Mouse (Mus musculus) limb, embryonic 12.5 days (tissue): Measurements from ENCODE around the gene Inpp5a. TPM values are rescaled to one million over a fixed set of nuclear protein-coding genes. Genes with fewer than 3 reads are reported as not detected.

Source experiments
- ATAC-seq: fragments of 200-750 bp; cut with Nextera tagmentation; 2 replicates; pipeline ENCODE4 v1.8.0; 2017; ENCODE audit warnings: low read depth, moderate TSS enrichment; ENCODE audit not compliant: insufficient number of reproducible peaks, insufficient read depth, low FRiP score, low TSS enrichment
- H3K27ac ChIP-seq: fragments of 300-500 bp; sonication (generic); 2 replicates; pipeline ENCODE4 v1.5.1; 2016; ENCODE audit warnings: mild to moderate bottlenecking, moderate library complexity
- H3K27me3 ChIP-seq: fragments of 300-500 bp; sonication (generic); 2 replicates; pipeline ENCODE4 v1.6.1; 2016; ENCODE audit warnings: mild to moderate bottlenecking, moderate library complexity
- H3K36me3 ChIP-seq: fragments of 300-500 bp; sonication (generic); 2 replicates; pipeline ENCODE4 v1.6.1; 2016; ENCODE audit warnings: mild to moderate bottlenecking, moderate library complexity
- H3K4me1 ChIP-seq: fragments of 300-500 bp; sonication (generic); replicated peaks from 2 replicates; pipeline ENCODE4 v1.6.1; 2016
- H3K4me2 ChIP-seq: fragments of 300-500 bp; sonication (generic); 2 replicates; pipeline ENCODE4 v1.6.1; 2016; ENCODE audit warnings: mild to moderate bottlenecking, moderate library complexity
- H3K4me3 ChIP-seq: fragments of 300-500 bp; sonication (generic); replicated peaks from 2 replicates; pipeline ENCODE4 v1.5.1; 2016; ENCODE audit warnings: mild to moderate bottlenecking
- H3K9ac ChIP-seq: fragments of 300-500 bp; sonication (generic); replicated peaks from 2 replicates; pipeline ENCODE4 v1.6.1; 2016; ENCODE audit warnings: mild to moderate bottlenecking, moderate library complexity
- H3K9me3 ChIP-seq: fragments of 300-500 bp; sonication (generic); 2 replicates; pipeline ENCODE4 v1.6.1; 2016; ENCODE audit warnings: mild to moderate bottlenecking, moderate library complexity
- WGBS: fragments of 180-500 bp; shearing (Covaris S2); methylation state at CpG from one replicate; pipeline ENCODE4 v1.1.7; 2016; 5-methylcytosine and 5-hydroxymethylcytosine counted together
- polyA plus RNA-seq: library from polyadenylated mRNA; unstranded; fragments of >200 nt; fragmentation: Nextera tagmentation; extraction: Ambion mirVana; gene quantifications from 2 replicates; pipeline ENCODE4 v1.2.1, GENCODE M21; 2016

The Inpp5a gene
- polyA plus RNA-seq, 1 experiment from 2014 or later = 26.8 TPM

DNA sequence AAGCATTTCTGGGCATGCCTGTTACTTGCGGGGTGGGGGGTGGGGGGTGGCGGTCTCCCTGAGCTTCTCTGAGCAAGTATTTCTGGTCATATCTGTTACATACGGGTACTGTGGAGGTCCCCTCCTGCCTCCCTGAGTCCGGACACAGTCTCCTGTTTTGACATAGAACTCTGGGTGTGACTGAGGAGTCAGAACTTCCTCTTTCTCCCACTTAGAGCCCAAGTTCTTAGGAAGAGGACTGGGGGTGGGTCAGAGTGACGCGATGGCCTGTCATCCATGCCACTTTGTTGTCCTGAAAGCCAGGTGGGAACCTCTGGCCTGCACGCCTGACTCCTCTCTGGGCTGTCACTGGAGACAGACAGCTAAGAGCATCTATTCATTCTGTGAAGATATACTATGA is 11.5 kb upstream of the Inpp5a start:
- 78% methylated on average over 7 of the region's 7 CpGs for WGBS
- H3K4me3 ChIP-seq = no peak overlapping the region
- H3K27me3 ChIP-seq = no peaks in the 10 kb centered on the region
- H3K4me2 ChIP-seq = no peak overlapping the region
- no peaks in the 10 kb centered on the region; the same call in 1 of the 2 replicates for H3K4me1 ChIP-seq
- no peak overlapping the region for H3K9ac ChIP-seq
- no peaks in the 10 kb centered on the region for H3K36me3 ChIP-seq
- no peak for ATAC-seq
- H3K27ac ChIP-seq = no peak overlapping the region
- H3K9me3 ChIP-seq = no peaks in the 10 kb centered on the region

DNA sequence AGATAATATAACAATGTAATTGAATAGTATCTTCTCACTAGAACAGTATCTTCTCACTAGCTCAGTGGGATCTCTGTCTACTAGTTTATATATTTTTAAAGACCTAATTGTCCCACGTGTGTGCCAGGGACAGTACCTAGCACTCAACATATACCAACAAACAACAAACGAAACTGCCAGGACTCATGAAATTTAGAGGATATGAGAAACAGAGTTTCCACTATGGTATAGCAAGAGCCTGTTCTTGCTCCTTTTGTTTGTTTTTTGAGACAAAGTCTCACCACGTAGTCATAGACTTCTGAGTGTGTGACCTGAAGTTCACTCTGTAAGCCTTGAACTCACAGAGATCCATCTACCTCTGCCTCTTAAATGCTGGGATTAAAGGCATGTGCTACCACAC is 10.6 kb upstream of the Inpp5a start:
- Histone ChIP-seq H3K36me3 (no peaks in the 10 kb centered on the region), H3K4me2 (no peak overlapping the region), H3K4me3 (no peak overlapping the region), H3K4me1 (no peaks in the 10 kb centered on the region; the same call in 1 of the 2 replicates), H3K27ac (no peak overlapping the region), H3K9ac (no peak overlapping the region), H3K27me3 (no peaks in the 10 kb centered on the region), H3K9me3 (no peaks in the 10 kb centered on the region)
- WGBS = 86% methylated on average over 3 of the region's 3 CpGs
- ATAC-seq = no peak

- Histone ChIP-seq H3K9ac (no peak overlapping the region), H3K4me3 (no peak overlapping the region), H3K9me3 (no peaks in the 10 kb centered on the region), H3K27me3 (no peaks in the 10 kb centered on the region), H3K4me2 (no peak overlapping the region), H3K36me3 (no peaks in the 10 kb centered on the region), H3K4me1 (no peaks in the 10 kb centered on the region; the same call in 1 of the 2 replicates), H3K27ac (no peak overlapping the region)
- 44% methylated on average over 2 of the region's 2 CpGs for WGBS
- ATAC-seq = no peak
Measured at GRCm38 (mm10) chr7:139379745-139380144, 9.2 kb upstream of the Inpp5a start.

- no peaks in the 10 kb centered on the region for H3K9me3 ChIP-seq
- no peaks in the 10 kb centered on the region for H3K27me3 ChIP-seq
- no peak for ATAC-seq
- no peak overlapping the region for H3K27ac ChIP-seq
- H3K4me3 ChIP-seq = no peak overlapping the region
- H3K36me3 ChIP-seq = no peaks in the 10 kb centered on the region
- H3K4me1 ChIP-seq = no peaks in the 10 kb centered on the region; the same call in 1 of the 2 replicates
- H3K4me2 ChIP-seq = no peak overlapping the region
- 68% methylated on average over 4 of the region's 4 CpGs for WGBS
- no peak overlapping the region for H3K9ac ChIP-seq
Measured at GRCm38 (mm10) chr7:139380225-139380624, 8.7 kb upstream of the Inpp5a start.

GRCm38 (mm10) chr7:139381877-139382276 is 7.0 kb upstream of the Inpp5a start:
- 89% methylated on average over 2 of the region's 2 CpGs for WGBS
- no peaks in the 10 kb centered on the region for H3K9me3 ChIP-seq
- H3K4me3 ChIP-seq = no peak overlapping the region
- no peak for ATAC-seq
- H3K36me3 ChIP-seq = no peaks in the 10 kb centered on the region
- H3K4me2 ChIP-seq = no peak overlapping the region
- H3K4me1 ChIP-seq = no peaks in the 10 kb centered on the region; the same call in 1 of the 2 replicates
- H3K27ac ChIP-seq = no peak overlapping the region
- no peak overlapping the region for H3K9ac ChIP-seq
- H3K27me3 ChIP-seq = no peaks in the 10 kb centered on the region

DNA sequence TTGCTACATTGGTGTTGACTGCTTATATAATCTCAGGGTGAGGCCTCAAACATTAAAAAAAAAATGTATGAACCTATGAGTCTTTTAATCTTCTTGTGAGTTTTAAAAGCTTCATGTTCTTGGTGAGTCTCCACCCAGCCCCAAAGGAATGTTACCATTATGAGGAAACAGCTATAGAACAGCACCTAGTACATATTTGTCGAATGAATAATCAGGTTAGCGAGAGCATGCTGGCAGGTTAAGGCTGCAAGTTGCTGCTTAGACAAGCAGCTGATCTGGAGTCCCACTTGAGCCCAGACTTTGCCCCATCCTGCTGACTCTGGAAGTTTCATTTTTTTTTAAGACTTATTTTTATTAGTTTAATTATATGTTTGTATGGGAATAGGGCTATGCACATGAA is 6.1 kb upstream of the Inpp5a start:
- Histone ChIP-seq H3K27me3 (no peaks in the 10 kb centered on the region), H3K36me3 (no peaks in the 10 kb centered on the region), H3K4me3 (no peak overlapping the region), H3K9me3 (no peaks in the 10 kb centered on the region), H3K4me2 (no peak overlapping the region), H3K4me1 (peaks cover 2% of the 10 kb centered on the region), H3K27ac (no peak overlapping the region), H3K9ac (no peak overlapping the region)
- 82% methylated on average over 2 of the region's 2 CpGs for WGBS
- no peak for ATAC-seq

- Histone ChIP-seq H3K9ac (no peak overlapping the region), H3K4me3 (no peak overlapping the region), H3K4me2 (no peak overlapping the region), H3K9me3 (no peaks in the 10 kb centered on the region), H3K4me1 (peaks cover 6% of the 10 kb centered on the region), H3K27me3 (no peaks in the 10 kb centered on the region), H3K27ac (no peak overlapping the region), H3K36me3 (no peaks in the 10 kb centered on the region)
- ATAC-seq = no peak
- WGBS = 91% methylated on average over 1 of the region's 1 CpGs
Measured at GRCm38 (mm10) chr7:139384500-139384899, 4.4 kb upstream of the Inpp5a start.

- Histone ChIP-seq H3K36me3 (no peaks in the 10 kb centered on the region), H3K27me3 (no peaks in the 10 kb centered on the region), H3K4me2 (no peak overlapping the region), H3K4me3 (no peak overlapping the region), H3K27ac (no peak overlapping the region), H3K9ac (no peak overlapping the region), H3K4me1 (peaks cover 11% of the 10 kb centered on the region), H3K9me3 (no peaks in the 10 kb centered on the region)
- ATAC-seq = no peak
- 79% methylated on average over 2 of the region's 2 CpGs for WGBS
Measured at GRCm38 (mm10) chr7:139384916-139385530, 3.9 kb upstream of the Inpp5a start.

DNA sequence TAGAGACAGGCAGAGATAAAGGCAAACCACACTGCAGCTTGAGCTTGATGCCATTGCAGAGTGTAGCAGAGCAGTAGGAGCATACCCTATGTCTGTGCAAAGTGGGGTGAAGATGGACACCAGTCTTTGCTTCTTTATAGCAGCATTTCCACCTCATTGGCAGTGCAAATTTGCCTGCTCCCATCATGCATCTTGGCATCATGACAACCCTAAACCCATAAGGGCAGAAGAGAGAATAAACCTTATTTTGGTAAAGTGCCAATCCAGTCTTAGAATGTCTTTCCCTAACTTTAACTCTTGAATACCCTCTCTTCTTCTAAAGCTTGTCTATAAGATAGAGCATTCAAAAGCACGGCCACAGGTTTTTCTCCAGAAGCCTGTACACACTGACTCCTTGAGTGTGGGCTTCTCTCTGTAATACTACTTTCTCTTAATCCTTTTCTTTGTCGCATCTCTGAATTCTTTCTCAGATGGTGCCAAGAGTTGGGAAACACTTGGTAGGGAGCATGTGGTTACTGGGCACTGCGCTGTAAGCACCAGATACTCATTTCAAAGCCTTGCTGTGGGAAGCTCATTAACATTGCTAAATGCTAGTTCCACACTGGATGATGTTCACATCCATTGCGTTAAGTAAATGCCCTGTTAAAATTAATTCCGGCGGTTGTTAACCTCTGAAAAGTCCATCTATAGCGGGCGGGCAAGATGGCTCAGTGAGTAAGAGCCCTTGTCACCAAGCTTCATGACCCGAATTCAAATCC is 1.8 kb upstream of the Inpp5a start:
- ATAC-seq = no peak
- Histone ChIP-seq H3K4me1 (peaks cover 27% of the 10 kb centered on the region), H3K27me3 (no peaks in the 10 kb centered on the region), H3K27ac (no peak overlapping the region), H3K4me2 (no peak overlapping the region), H3K4me3 (no peak overlapping the region), H3K9ac (no peak overlapping the region), H3K36me3 (no peaks in the 10 kb centered on the region), H3K9me3 (no peaks in the 10 kb centered on the region)
- WGBS = 89% methylated on average over 9 of the region's 9 CpGs

- peak; percentile 84 for ATAC-seq
- H3K36me3 ChIP-seq = no peaks in the 10 kb centered on the region
- peaks cover 36% of the 10 kb centered on the region for H3K4me1 ChIP-seq
- WGBS = 20% methylated on average over 16 of the region's 16 CpGs
- peak overlapping the region; percentile 92 for H3K4me3 ChIP-seq
- no peaks in the 10 kb centered on the region for H3K9me3 ChIP-seq
- H3K4me2 ChIP-seq = peak overlapping the region; percentile 72
- H3K27ac ChIP-seq = peak overlapping the region; percentile 88
- no peaks in the 10 kb centered on the region for H3K27me3 ChIP-seq
- H3K9ac ChIP-seq = peak overlapping the region; percentile 66
Measured at GRCm38 (mm10) chr7:139387921-139388669, 814 bp upstream of the Inpp5a start.

- peak overlapping the region; percentile 92 for H3K4me3 ChIP-seq
- H3K4me1 ChIP-seq = peaks cover 36% of the 10 kb centered on the region
- H3K27me3 ChIP-seq = no peaks in the 10 kb centered on the region
- under 1% methylated on average over 51 of the region's 53 CpGs for WGBS
- ATAC-seq = peak; percentile 1
- H3K9me3 ChIP-seq = no peaks in the 10 kb centered on the region
- no peaks in the 10 kb centered on the region for H3K36me3 ChIP-seq
- peak overlapping the region; percentile 72 for H3K4me2 ChIP-seq
- peak overlapping the region; percentile 84 for H3K27ac ChIP-seq
- H3K9ac ChIP-seq = peak overlapping the region; percentile 96
Measured at GRCm38 (mm10) chr7:139389213-139389761, 378 bp downstream of the Inpp5a start.
